Mouse (Mus musculus): ENCODE measurements around the gene Rrn3. TPM values are rescaled to one million over a fixed set of nuclear protein-coding genes. Genes with fewer than 3 reads are reported as not detected.

The Rrn3 gene
- polyA plus RNA-seq (2012; rRNA removed): 36.6 and 47.3 TPM in 2 replicates

DNA sequence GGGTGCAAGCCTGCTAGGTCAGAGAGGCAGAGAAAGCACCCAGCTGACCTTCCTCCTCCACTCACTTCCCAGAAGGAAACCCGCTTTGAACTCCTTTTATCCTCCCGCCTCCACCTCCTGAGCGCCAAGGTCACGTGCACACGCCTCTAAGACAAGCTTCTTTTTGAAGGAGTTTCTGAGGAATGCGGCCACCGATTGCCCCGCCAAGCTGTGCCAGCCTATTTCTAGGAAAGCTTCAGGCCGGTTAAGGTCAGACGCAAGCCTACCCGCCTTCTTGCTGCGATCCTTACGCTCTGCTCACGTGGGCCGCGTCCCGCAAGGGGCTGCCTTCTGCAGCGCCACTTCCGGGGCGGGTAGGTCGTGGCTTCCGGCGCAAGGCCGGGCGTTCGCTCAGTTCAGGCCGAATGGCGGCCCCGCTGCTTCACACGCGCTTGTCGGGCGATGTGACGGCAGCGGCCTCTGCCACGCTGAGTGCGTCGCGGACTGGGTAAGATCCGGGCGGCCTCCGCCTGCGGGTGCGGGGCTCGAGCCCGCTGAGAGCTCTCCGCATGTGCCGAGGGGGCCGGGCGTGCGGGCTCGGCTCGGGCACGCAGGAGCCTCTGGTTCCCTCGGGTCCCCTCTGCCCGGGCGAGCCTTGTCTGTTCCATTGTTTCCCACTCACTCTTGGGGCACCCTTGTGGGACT is at the start of gene Rrn3:
Rrn3 (plus strand) TSS at position 356 of the 684 bp plus-strand sequence.

DNA sequence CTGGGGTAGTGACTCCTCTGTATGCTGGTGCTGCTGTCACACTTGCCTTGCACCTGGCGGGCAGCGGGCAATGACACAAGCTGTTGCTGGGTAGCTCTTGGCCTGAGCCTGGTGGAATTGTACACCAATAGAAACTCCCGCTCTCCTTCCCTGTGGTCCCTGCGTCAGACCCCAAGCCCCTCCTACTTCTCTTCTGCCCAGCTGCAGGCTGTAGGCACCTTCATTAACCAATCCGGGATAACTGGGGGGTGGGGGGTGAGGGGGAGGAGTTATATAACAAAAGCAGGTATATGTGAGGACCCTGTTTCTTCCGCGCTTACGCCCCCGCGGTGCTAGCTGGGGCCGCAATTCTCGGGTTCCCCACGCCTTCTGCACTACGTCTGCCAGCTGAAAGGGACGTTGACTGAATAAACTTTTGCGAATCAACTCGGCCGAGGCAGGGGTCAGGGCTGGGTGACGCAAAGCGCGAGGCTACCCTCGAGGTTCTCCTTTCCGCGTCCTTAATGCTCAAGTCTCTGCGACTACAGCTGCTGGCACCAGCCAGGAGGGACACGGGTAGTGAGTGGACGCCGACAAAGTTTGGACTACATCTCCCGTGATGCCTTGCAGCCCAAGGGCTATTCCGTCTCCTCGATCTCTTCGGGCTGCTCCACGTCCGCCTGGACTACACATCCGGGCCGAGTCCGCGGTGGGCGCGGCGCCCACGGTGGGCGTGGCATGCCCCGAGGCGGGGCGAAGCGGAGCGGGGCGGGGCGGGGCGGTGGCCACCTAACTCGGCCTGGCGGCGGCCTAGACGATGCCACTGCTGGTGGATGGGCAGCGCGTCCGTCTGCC is 38.3 kb downstream of the Rrn3 start, which contains the start of gene Ntan1:
Ntan1 (plus strand) TSS at position 286 of the 834 bp plus-strand sequence.

Other genes starting within 250 kb of the Rrn3 start
- gene Parn, start 112.5 kb upstream of the Rrn3 start, polyA plus RNA-seq (2012; rRNA removed): 21.0 and 23.4 TPM in 2 replicates
- gene Bfar, start 108.8 kb upstream of the Rrn3 start, polyA plus RNA-seq (2012; rRNA removed): 43.6 and 48.8 TPM in 2 replicates
- 7.1 and 7.2 TPM in 2 replicates for gene 3110001I22Rik, start 108.8 kb upstream of the Rrn3 start, polyA plus RNA-seq (2012; rRNA removed)
- gene Pla2g10, start 49.7 kb upstream of the Rrn3 start, polyA plus RNA-seq (2012; rRNA removed): 0.09 and 0.14 TPM in 2 replicates
- 60.7 and 102 TPM in 2 replicates for gene Ntan1, start 38.1 kb downstream of the Rrn3 start, polyA plus RNA-seq (2012; rRNA removed)
- 59.5 and 68.5 TPM in 2 replicates for gene Pdxdc1, start 122.4 kb downstream of the Rrn3 start, polyA plus RNA-seq (2012; rRNA removed)
- gene Mpv17l, start 122.5 kb downstream of the Rrn3 start, polyA plus RNA-seq (2012; rRNA removed): 1.6 and 3.1 TPM in 2 replicates
- 13.6 and 17.9 TPM in 2 replicates for gene 2900011O08Rik, start 205.9 kb downstream of the Rrn3 start, polyA plus RNA-seq (2012; rRNA removed)
- gene Ifitm7, start 206.2 kb downstream of the Rrn3 start, polyA plus RNA-seq (2012; rRNA removed): 1.3 and 1.4 TPM in 2 replicates

All from central nervous system, embryonic 11.5 days (tissue).